Mouse (Mus musculus): ENCODE measurements around the gene Sox5. TPM values are rescaled to one million over a fixed set of nuclear protein-coding genes. Genes with fewer than 3 reads are reported as not detected.

Gene Sox5
- polyA plus RNA-seq, 1 experiment from 2014 or later = 198 TPM

- H3K36me3 ChIP-seq (ENCODE audit: poor library complexity, severe bottlenecking) = no peaks in the 10 kb centered on the region
- H3K4me2 ChIP-seq = no peak overlapping the region
- H3K4me3 ChIP-seq = no peak overlapping the region
- H3K27ac ChIP-seq = peak overlapping the region; percentile 25; the same call in 1 of the 2 replicates
- no peak overlapping the region for H3K9ac ChIP-seq
- ATAC-seq = peak; percentile 83; the same call in 1 of the 2 replicates
- no peaks in the 10 kb centered on the region for H3K27me3 ChIP-seq
- peaks cover 5% of the 10 kb centered on the region for H3K9me3 ChIP-seq (replicated peaks)
- WGBS = 56% methylated on average over 11 of the region's 11 CpGs
- peaks cover 5% of the 10 kb centered on the region for H3K4me1 ChIP-seq
Measured at GRCm38 (mm10) chr6:144343338-144343737, 438.4 kb downstream of the Sox5 start.

GRCm38 (mm10) chr6:144339554-144339953 lies 442.2 kb downstream of the Sox5 start:
- H3K27me3 ChIP-seq = no peaks in the 10 kb centered on the region
- 97% methylated on average over 3 of the region's 3 CpGs for WGBS

GRCm38 (mm10) chr6:144339006-144339405 lies 442.8 kb downstream of the Sox5 start:
- Histone ChIP-seq H3K9me3 (replicated peaks) (peaks cover 5% of the 10 kb centered on the region), H3K36me3 (ENCODE audit: poor library complexity, severe bottlenecking) (no peaks in the 10 kb centered on the region), H3K4me1 (peaks cover 22% of the 10 kb centered on the region), H3K4me3 (no peak overlapping the region), H3K27me3 (no peaks in the 10 kb centered on the region), H3K9ac (no peak overlapping the region), H3K27ac (no peak overlapping the region), H3K4me2 (no peak overlapping the region)
- ATAC-seq = 0 out of 2 replicates have a peak, but pooled peaks have one; percentile 58
- WGBS = 70% methylated on average over 13 of the region's 13 CpGs

More at GRCm38 (mm10) chr6:144339554-144339953, 442.2 kb downstream of the Sox5 start:
- ATAC-seq = no peak
- Histone ChIP-seq H3K4me1 (peaks cover 22% of the 10 kb centered on the region), H3K36me3 (ENCODE audit: poor library complexity, severe bottlenecking) (no peaks in the 10 kb centered on the region), H3K9me3 (replicated peaks) (peaks cover 5% of the 10 kb centered on the region), H3K9ac (no peak overlapping the region), H3K4me3 (no peak overlapping the region), H3K4me2 (no peak overlapping the region), H3K27ac (no peak overlapping the region)

GRCm38 (mm10) chr6:144338221-144338620 lies 443.6 kb downstream of the Sox5 start:
- 34% methylated on average over 4 of the region's 4 CpGs for whole genome bisulfite sequencing
- no peak overlapping the region for H3K4me3 ChIP-seq
- no peak for ATAC-seq
- H3K9me3 ChIP-seq (replicated peaks) = peaks cover 5% of the 10 kb centered on the region
- no peak overlapping the region for H3K4me2 ChIP-seq
- no peak overlapping the region for H3K9ac ChIP-seq
- no peak overlapping the region for H3K27ac ChIP-seq
- peaks cover 19% of the 10 kb centered on the region for H3K4me1 ChIP-seq
- H3K27me3 ChIP-seq = no peaks in the 10 kb centered on the region
- H3K36me3 ChIP-seq (ENCODE audit: poor library complexity, severe bottlenecking) = no peaks in the 10 kb centered on the region

GRCm38 (mm10) chr6:144337436-144337969 lies 444.3 kb downstream of the Sox5 start:
- Histone ChIP-seq H3K9me3 (replicated peaks) (peaks cover 5% of the 10 kb centered on the region), H3K4me3 (no peak overlapping the region), H3K4me1 (peaks cover 17% of the 10 kb centered on the region), H3K4me2 (peak overlapping the region; percentile 45), H3K27me3 (no peaks in the 10 kb centered on the region), H3K36me3 (ENCODE audit: poor library complexity, severe bottlenecking) (no peaks in the 10 kb centered on the region), H3K9ac (no peak overlapping the region), H3K27ac (no peak overlapping the region)
- WGBS = 2% methylated on average over 14 of the region's 14 CpGs
- ATAC-seq = no peak

GRCm38 (mm10) chr6:144336789-144337188 lies 445.0 kb downstream of the Sox5 start:
- Histone ChIP-seq H3K27ac (no peak overlapping the region), H3K4me3 (no peak overlapping the region), H3K9ac (no peak overlapping the region), H3K4me1 (peaks cover 17% of the 10 kb centered on the region), H3K4me2 (no peak overlapping the region), H3K36me3 (ENCODE audit: poor library complexity, severe bottlenecking) (no peaks in the 10 kb centered on the region), H3K27me3 (no peaks in the 10 kb centered on the region), H3K9me3 (replicated peaks) (peaks cover 5% of the 10 kb centered on the region)
- 88% methylated on average over 4 of the region's 4 CpGs for WGBS
- ATAC-seq = no peak

GRCm38 (mm10) chr6:144333146-144333545 lies 448.6 kb downstream of the Sox5 start:
- WGBS = 96% methylated on average over 4 of the region's 4 CpGs
- Histone ChIP-seq H3K36me3 (ENCODE audit: poor library complexity, severe bottlenecking) (no peaks in the 10 kb centered on the region), H3K4me3 (no peak overlapping the region), H3K27ac (no peak overlapping the region), H3K9me3 (replicated peaks) (no peaks in the 10 kb centered on the region), H3K4me2 (no peak overlapping the region), H3K4me1 (peaks cover 14% of the 10 kb centered on the region), H3K27me3 (no peaks in the 10 kb centered on the region), H3K9ac (no peak overlapping the region)
- ATAC-seq = no peak

- Histone ChIP-seq H3K4me2 (no peak overlapping the region), H3K4me3 (no peak overlapping the region), H3K4me1 (peaks cover 3% of the 10 kb centered on the region; the same call in 1 of the 2 replicates), H3K27me3 (no peaks in the 10 kb centered on the region), H3K27ac (no peak overlapping the region), H3K36me3 (ENCODE audit: poor library complexity, severe bottlenecking) (no peaks in the 10 kb centered on the region), H3K9me3 (replicated peaks) (no peaks in the 10 kb centered on the region), H3K9ac (no peak overlapping the region)
- ATAC-seq = no peak
- WGBS = 90% methylated on average over 4 of the region's 4 CpGs
Measured at GRCm38 (mm10) chr6:144332027-144332426, 449.8 kb downstream of the Sox5 start.

GRCm38 (mm10) chr6:144329311-144329930 lies 452.4 kb downstream of the Sox5 start:
- no peak for ATAC-seq
- Histone ChIP-seq H3K4me2 (no peak overlapping the region), H3K27me3 (no peaks in the 10 kb centered on the region), H3K4me3 (no peak overlapping the region), H3K9me3 (replicated peaks) (no peaks in the 10 kb centered on the region), H3K36me3 (ENCODE audit: poor library complexity, severe bottlenecking) (no peaks in the 10 kb centered on the region), H3K4me1 (no peaks in the 10 kb centered on the region), H3K27ac (no peak overlapping the region), H3K9ac (no peak overlapping the region)
- 87% methylated on average over 2 of the region's 2 CpGs for WGBS

- H3K4me1 ChIP-seq = no peaks in the 10 kb centered on the region
- H3K4me2 ChIP-seq = no peak overlapping the region
- no peak overlapping the region for H3K27ac ChIP-seq
- ATAC-seq = no peak
- no peaks in the 10 kb centered on the region for H3K9me3 ChIP-seq (replicated peaks)
- H3K9ac ChIP-seq = no peak overlapping the region
- no peaks in the 10 kb centered on the region for H3K36me3 ChIP-seq (ENCODE audit: poor library complexity, severe bottlenecking)
- 91% methylated on average over 4 of the region's 4 CpGs for WGBS
- H3K4me3 ChIP-seq = no peak overlapping the region
- H3K27me3 ChIP-seq = no peaks in the 10 kb centered on the region
Measured at GRCm38 (mm10) chr6:144328779-144329178, 453.0 kb downstream of the Sox5 start.

- no peak overlapping the region for H3K4me2 ChIP-seq
- no peak overlapping the region for H3K9ac ChIP-seq
- H3K4me1 ChIP-seq = no peaks in the 10 kb centered on the region
- ATAC-seq = no peak
- no peak overlapping the region for H3K4me3 ChIP-seq
- no peaks in the 10 kb centered on the region for H3K9me3 ChIP-seq (replicated peaks)
- no peaks in the 10 kb centered on the region for H3K27me3 ChIP-seq
- no peaks in the 10 kb centered on the region for H3K36me3 ChIP-seq (ENCODE audit: poor library complexity, severe bottlenecking)
- WGBS = 80% methylated on average over 3 of the region's 3 CpGs
- no peak overlapping the region for H3K27ac ChIP-seq
Measured at GRCm38 (mm10) chr6:144326817-144327216, 455.0 kb downstream of the Sox5 start.

- Histone ChIP-seq H3K4me1 (peaks cover 2% of the 10 kb centered on the region; the same call in 1 of the 2 replicates), H3K4me2 (no peak overlapping the region), H3K27me3 (no peaks in the 10 kb centered on the region), H3K9me3 (replicated peaks) (no peaks in the 10 kb centered on the region), H3K27ac (no peak overlapping the region), H3K36me3 (ENCODE audit: poor library complexity, severe bottlenecking) (no peaks in the 10 kb centered on the region), H3K9ac (no peak overlapping the region), H3K4me3 (no peak overlapping the region)
- no peak for ATAC-seq
- WGBS = 92% methylated on average over 4 of the region's 4 CpGs
Measured at GRCm38 (mm10) chr6:144323372-144323771, 458.4 kb downstream of the Sox5 start.

Data from forebrain, embryonic 13.5 days (tissue).